Mouse (Mus musculus): Measurements from ENCODE around the gene Gnai2.

GRCm38 (mm10) chr9:107682405-107682804 lies 47.2 kb upstream of the Gnai2 start:
- TF ChIP-seq POLR2A (IDR thresholded peaks at IDR 0.05; ENCODE audit: low read depth, low read length) (no peak), CTCF (IDR thresholded peaks at IDR 0.05; ENCODE audit: borderline replicate concordance, insufficient read depth, low read length) (no peak)

Data from embryonic fibroblast, embryonic 13.5 days (primary cell).